Mouse (Mus musculus) embryonic facial prominence, embryonic 11.5 days (tissue): ENCODE data around the gene Atxn7l2. TPM values are rescaled to one million over a fixed set of nuclear protein-coding genes. Genes with fewer than 3 reads are reported as not detected.
"Not testable (repeated sequence)": the region's sequence is repeated elsewhere in the genome, so short reads cannot be mapped to it uniquely, and the experiment has no call there.

Experiments used
- ATAC-seq: fragments of 200-750 bp; cut with Nextera tagmentation; replicated peaks from 2 replicates; pipeline ENCODE4 v1.8.0; 2017; ENCODE audit warnings: low read depth; ENCODE audit not compliant: insufficient number of reproducible peaks, low FRiP score, low TSS enrichment
- DNase-seq: peaks from one replicate; pipeline ENCODE4 v3.0.0-alpha.2; 2015; ENCODE audit warnings: low spot score
- H3K27ac ChIP-seq: fragments of 300-500 bp; sonication (generic); replicated peaks from 2 replicates; pipeline ENCODE4 v1.5.1; 2014; ENCODE audit warnings: mild to moderate bottlenecking, low read depth, low read length, control low read depth
- H3K27me3 ChIP-seq: fragments of 300-500 bp; sonication (generic); 2 replicates; pipeline ENCODE4 v1.6.1; 2014; ENCODE audit warnings: mild to moderate bottlenecking, low read length, moderate library complexity, mixed read lengths; ENCODE audit not compliant: control insufficient read depth, insufficient read depth
- H3K36me3 ChIP-seq: fragments of 300-500 bp; sonication (generic); replicated peaks from 2 replicates; pipeline ENCODE4 v1.6.1; 2014; ENCODE audit warnings: low read depth, mild to moderate bottlenecking, low read length, moderate library complexity, mixed read lengths; ENCODE audit not compliant: control insufficient read depth, insufficient read depth
- H3K4me1 ChIP-seq: fragments of 300-500 bp; sonication (generic); 2 replicates; pipeline ENCODE4 v1.6.1; 2014; ENCODE audit warnings: low read length, mixed read lengths; ENCODE audit not compliant: control insufficient read depth, insufficient read depth
- H3K4me2 ChIP-seq: fragments of 300-500 bp; sonication (generic); 2 replicates; pipeline ENCODE4 v1.6.1; 2014; ENCODE audit warnings: low read depth, mild to moderate bottlenecking, control low read depth, low read length, moderate library complexity
- H3K4me3 ChIP-seq: fragments of 300-500 bp; sonication (generic); 2 replicates; pipeline ENCODE4 v1.5.1; 2014; ENCODE audit warnings: low read depth, low read length, control low read depth
- H3K9ac ChIP-seq: fragments of 300-500 bp; sonication (generic); replicated peaks from 2 replicates; pipeline ENCODE4 v1.6.1; 2014; ENCODE audit warnings: mild to moderate bottlenecking, control low read depth, low read length
- H3K9me3 ChIP-seq: fragments of 300-500 bp; sonication (generic); replicated peaks from 2 replicates; pipeline ENCODE4 v1.6.1; 2016; ENCODE audit warnings: mild to moderate bottlenecking, low read length, inconsistent platforms, mixed read lengths; ENCODE audit not compliant: control insufficient read depth
- WGBS: fragments of 180-500 bp; shearing (Covaris S2); extraction: QIAGEN DNeasy Blood & Tissue Kit; methylation state at CpG from one replicate; pipeline ENCODE4 v1.1.7; 2014; 5-methylcytosine and 5-hydroxymethylcytosine counted together
- polyA plus RNA-seq: library from polyadenylated mRNA; unstranded; fragments of >200 nt; fragmentation: Nextera tagmentation; extraction: Ambion mirVana; gene quantifications from 2 replicates; pipeline ENCODE4 v1.2.1, GENCODE M21; 2014

Atxn7l2 gene
- 17.6 and 19.0 TPM in 2 replicates for polyA plus RNA-seq

DNA sequence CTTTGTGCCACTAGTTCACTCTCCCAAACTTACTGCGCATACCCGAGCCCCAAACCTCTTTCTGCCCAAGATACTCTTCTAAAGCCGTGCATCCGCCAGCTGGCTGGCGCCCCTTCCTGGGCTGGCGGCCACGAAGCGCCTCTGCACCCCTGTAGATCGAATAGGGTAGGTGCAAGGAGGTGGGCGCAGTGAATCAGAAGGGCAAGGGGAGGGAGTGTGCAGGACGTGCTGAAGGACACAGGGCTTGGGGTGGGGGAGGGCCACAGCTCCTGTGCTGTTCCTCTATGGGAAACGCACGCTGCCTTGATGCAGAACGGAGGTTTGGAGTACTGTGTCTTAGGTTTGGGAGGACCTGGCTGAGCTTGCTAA, at the start of gene Atxn7l2:
TSS of gene Atxn7l2 (minus strand) at position 164 of the 369 bp plus-strand sequence.
- Histone ChIP-seq H3K27me3 (no peaks in the 10 kb centered on the region), H3K4me2 (peak within 1 kb of the TSS; percentile 70), H3K4me1 (peaks cover 4% of the 10 kb centered on the region), H3K36me3 (no peaks in the 10 kb centered on the region; the same call in 1 of the 2 replicates), H3K9me3 (no peaks in the 10 kb centered on the region), H3K9ac (peak within 1 kb of the TSS; percentile 86), H3K4me3 (peak within 1 kb of the TSS; percentile 66), H3K27ac (peak within 1 kb of the TSS; percentile 85)
- peak; percentile 85 for ATAC-seq
- WGBS: 0% methylated on average over 14 of the region's 14 CpGs
- DNase-seq: peak; percentile 76

DNA sequence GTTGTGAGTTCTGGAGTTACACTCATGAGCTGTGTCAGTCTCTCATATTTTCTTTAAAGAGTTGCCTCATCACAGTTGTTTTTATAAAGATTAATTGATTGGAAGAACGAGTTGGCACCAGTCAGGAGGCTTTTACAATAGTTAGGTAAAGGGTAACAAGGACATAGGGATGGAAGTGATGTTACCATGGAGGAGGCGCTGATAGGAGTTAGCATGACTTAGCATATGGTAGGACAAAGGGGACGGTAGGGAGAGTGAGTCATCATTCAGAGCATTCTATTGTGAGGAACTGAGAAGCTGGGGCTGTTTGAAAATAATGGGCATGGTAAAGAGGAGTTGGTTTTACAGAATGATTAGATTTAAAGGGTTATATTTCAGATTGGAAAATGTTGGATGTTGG, 48.6 kb upstream of the Atxn7l2 start:
- ATAC-seq: no peak
- no peak overlapping the region for H3K4me2 ChIP-seq
- H3K9me3 ChIP-seq: no peaks in the 10 kb centered on the region
- DNase-seq: no peak
- no peaks in the 10 kb centered on the region for H3K4me1 ChIP-seq
- 78% methylated on average over 3 of the region's 3 CpGs for WGBS
- no peak overlapping the region for H3K27ac ChIP-seq
- no peak overlapping the region for H3K4me3 ChIP-seq
- H3K9ac ChIP-seq: no peak overlapping the region
- peaks cover 3% of the 10 kb centered on the region; the same call in 1 of the 2 replicates for H3K36me3 ChIP-seq
- H3K27me3 ChIP-seq: no peaks in the 10 kb centered on the region

DNA sequence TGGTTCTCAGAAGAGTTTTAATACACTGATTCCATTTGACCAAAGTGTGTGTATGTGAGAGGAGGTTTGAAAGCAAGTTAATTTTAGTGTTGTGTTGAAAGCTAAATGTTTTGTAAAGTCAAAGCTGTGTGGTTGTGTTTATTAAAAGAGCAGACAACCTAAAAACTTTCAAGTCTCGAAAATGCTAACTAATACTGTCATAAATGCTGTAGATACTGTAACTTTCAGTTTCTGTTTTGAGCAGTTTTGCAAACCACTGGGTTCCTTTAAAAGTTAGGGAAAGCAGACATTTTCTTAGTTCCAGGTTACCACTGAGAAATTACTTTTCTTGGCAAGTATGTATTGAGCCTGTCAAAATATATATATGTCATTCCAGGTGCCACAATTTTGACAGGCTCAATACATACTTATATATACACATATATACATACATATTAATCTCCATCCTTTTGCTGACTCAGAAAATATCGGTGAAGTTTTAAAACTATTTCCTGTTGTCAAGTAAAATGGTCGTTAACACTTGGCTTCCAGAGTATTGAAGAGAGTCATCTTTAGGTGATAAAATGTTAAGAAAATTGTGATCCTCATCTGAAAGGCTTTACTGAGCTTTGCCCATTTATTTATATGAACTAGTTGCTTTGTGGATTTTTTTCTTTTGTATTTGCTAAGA, 47.2 kb upstream of the Atxn7l2 start:
- Histone ChIP-seq H3K27ac (no peak overlapping the region), H3K4me3 (peak overlapping the region; percentile 93), H3K9me3 (no peaks in the 10 kb centered on the region), H3K9ac (peak overlapping the region; percentile 77), H3K4me2 (peak overlapping the region; percentile 61), H3K36me3 (0 out of 2 replicates have a peak, but pooled peaks cover under 1% of the 10 kb centered on the region), H3K4me1 (no peaks in the 10 kb centered on the region), H3K27me3 (no peaks in the 10 kb centered on the region)
- ATAC-seq (no peak), DNase-seq (no peak)
- WGBS: 77% methylated on average over 3 of the region's 3 CpGs

DNA sequence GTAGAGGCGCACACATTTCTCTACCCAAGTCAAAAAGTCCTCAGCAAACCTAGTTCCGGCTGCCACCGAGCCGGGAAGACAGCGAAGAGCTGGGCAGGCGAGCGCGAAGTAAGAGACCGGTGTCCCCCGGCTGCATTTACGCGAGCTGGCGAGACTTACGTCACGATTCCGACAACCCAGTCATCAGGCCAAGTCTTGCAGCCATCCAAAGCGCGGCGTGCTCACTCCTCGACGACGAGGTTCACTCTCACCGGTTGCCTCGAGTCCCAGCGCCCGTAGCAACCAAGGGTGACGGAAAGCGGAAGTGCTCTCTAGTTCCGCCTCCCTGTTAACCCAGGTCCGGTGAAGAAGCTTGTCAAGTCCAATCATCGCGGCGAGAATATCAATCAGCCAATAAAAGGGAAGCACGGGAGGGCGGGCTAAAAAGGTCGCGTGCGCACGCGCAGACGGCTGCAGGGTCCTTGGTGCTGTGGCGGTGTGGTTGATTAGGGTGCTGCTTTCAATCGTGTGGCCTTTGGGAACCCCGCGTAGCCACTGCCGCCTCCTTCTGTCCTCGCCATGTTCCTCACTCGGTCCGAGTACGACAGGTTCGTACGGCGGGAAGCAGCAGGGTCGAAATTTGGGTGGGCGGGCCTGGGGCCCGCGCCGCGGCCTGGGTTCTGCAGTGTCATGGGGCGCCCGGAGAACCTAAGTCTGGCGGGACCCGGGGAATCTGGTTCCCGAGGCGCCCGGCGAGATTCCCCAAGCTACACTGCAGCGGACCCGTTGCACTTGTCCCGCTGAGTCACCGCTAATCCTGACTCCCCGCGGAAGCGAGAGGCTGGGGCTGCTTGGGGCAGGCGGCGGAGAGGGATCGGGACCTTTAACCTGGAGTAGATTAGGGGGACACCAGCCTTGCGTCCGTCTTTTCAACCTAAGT, 46.2 kb upstream of the Atxn7l2 start, which contains the start of gene Psma5:
TSS of gene Psma5 (plus strand) at position 208 of the 919 bp plus-strand sequence.
- under 1% methylated on average over 79 of the region's 79 CpGs for WGBS
- DNase-seq (peak; percentile 99), ATAC-seq (peak; percentile 99)
- Histone ChIP-seq H3K9me3 (no peaks in the 10 kb centered on the region), H3K4me3 (peak within 1 kb of the TSS; percentile 93), H3K27me3 (no peaks in the 10 kb centered on the region), H3K27ac (no peak within 1 kb of the TSS; the same call in 1 of the 2 replicates), H3K4me2 (peak within 1 kb of the TSS; percentile 61), H3K36me3 (no peaks in the 10 kb centered on the region), H3K4me1 (no peaks in the 10 kb centered on the region), H3K9ac (peak within 1 kb of the TSS; percentile 77)

DNA sequence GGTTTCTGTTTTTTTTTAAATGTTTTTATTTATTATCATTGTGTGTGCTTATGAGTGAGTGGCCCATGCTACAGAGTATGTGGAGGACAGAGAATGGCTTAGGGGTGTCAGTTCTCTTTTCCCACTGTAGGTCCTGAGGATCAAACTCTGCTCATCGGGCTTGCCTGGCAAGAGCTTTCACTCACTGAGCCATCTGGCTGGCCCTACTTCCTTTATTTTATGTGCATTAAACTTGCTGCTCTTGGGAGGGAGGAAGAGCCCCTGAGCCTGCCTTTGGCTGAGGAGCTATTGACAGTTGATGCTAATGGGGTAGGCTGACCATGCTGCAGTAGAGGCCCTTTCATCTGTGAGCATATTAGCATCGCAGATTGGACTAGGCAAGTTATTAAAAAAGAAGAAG, 36.1 kb upstream of the Atxn7l2 start:
- DNase-seq (no peak), ATAC-seq (no peak)
- Histone ChIP-seq H3K36me3 (no peaks in the 10 kb centered on the region), H3K4me3 (no peak overlapping the region), H3K9me3 (no peaks in the 10 kb centered on the region), H3K9ac (no peak overlapping the region), H3K27ac (no peak overlapping the region), H3K27me3 (no peaks in the 10 kb centered on the region), H3K4me1 (no peaks in the 10 kb centered on the region), H3K4me2 (no peak overlapping the region)
- WGBS: 94% methylated on average over 2 of the region's 2 CpGs

DNA sequence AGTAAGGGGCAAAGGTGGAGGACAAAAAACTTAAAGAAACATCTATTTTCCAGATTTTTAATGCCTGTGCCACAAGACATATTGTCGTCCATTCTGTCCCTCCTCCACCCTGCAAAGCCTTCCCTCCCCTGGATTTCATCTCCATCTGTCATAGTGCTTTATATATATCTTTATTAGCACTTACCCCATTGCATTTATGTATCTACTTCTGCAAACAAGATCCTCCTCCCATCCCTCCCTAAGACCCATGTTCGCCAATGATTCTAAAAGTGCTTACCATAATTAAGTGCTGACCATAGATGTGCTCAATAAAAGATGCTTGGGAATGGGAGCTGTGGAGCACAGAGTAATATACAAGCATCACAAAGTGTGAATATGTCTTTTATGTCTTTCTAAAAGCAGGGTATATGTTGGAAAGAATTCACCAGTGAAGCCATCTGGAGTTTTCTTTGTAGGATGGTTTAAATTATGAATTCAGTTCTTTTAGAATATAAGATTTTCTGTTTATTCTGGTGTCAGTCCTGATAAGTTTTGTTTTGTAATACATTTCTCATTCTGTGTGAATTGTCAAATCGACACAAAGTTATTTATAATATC, 30.6 kb upstream of the Atxn7l2 start:
- no peak for DNase-seq
- H3K4me3 ChIP-seq: no peak overlapping the region

DNA sequence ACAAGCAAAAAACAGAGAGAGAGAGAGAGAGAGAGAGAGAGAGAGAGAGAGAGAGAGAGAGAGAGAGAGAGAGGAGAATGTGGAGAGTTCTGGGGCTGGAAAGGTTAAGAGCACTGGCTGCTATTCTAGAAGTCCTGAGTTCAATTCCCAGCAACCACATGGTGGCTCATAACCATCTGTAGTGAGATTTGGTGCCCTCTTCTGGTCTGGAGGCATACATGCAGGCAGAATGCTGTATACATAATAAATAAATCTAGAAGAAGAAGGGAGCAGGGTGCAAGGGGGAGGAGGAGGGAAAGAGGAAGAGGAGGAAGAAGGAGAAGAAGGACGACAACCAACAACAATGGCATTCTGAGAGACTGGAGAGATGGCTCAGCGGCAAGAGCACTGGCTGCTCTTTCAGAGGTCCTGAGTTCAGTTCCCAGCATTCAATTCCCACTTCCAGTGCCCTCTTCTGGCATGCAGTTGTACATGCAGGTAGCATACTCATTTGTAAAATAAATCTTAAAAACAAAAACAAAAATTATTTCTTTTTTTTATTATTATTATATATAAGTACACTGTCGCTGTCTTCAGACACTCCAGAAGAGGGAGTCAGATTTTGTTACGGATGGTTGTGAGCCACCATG, 26.9 kb upstream of the Atxn7l2 start:
- not testable (repeated sequence) for H3K9me3 ChIP-seq, H3K4me2 ChIP-seq, H3K27me3 ChIP-seq, H3K27ac ChIP-seq, H3K9ac ChIP-seq, ATAC-seq, H3K36me3 ChIP-seq, DNase-seq, H3K4me3 ChIP-seq, H3K4me1 ChIP-seq
- WGBS: 85% methylated on average over 4 of the region's 4 CpGs

More for the DNA sequence above, 30.6 kb upstream of the Atxn7l2 start:
- Histone ChIP-seq H3K9ac (no peak overlapping the region), H3K36me3 (no peaks in the 10 kb centered on the region), H3K9me3 (no peaks in the 10 kb centered on the region), H3K4me2 (no peak overlapping the region), H3K27ac (no peak overlapping the region), H3K27me3 (no peaks in the 10 kb centered on the region), H3K4me1 (no peaks in the 10 kb centered on the region)
- 93% methylated on average over 3 of the region's 3 CpGs for WGBS
- ATAC-seq: no peak
